In genomic region chr19:4398630-4398948, GRCm38 (mm10) we compare ENCODE assay signal across 8 mouse cellular contexts. TPM values are rescaled to one million over a fixed set of nuclear protein-coding genes. Genes with fewer than 3 reads are reported as not detected.
DNase-seq lines count a peak whose midpoint lies in the region; ATAC-seq and TF ChIP-seq lines count a peak whose summit lies in the region.

No protein-coding gene starts in this region.

- H3K27me3 ChIP-seq in heart, embryonic 13.5 days (replicated peaks) = no peaks in the 10 kb centered on the region; the same call in 1 of the 2 replicates
- no peaks in the 10 kb centered on the region for H3K27me3 ChIP-seq in liver, postnatal 0 days (ENCODE audit: insufficient read depth, low read length)

- peaks cover 2% of the 10 kb centered on the region for H3K36me3 ChIP-seq in heart, embryonic 13.5 days
- H3K36me3 ChIP-seq in ES-E14 (ENCODE audit: control insufficient read depth, insufficient read depth, low read length, poor library complexity, severe bottlenecking) = no peaks in the 10 kb centered on the region
- 0 out of 2 replicates have a peak, but pooled peaks cover 2% of the 10 kb centered on the region for H3K36me3 ChIP-seq in liver, postnatal 0 days (replicated peaks; ENCODE audit: insufficient read depth, low read length)

- peak overlapping the region; percentile 99 for H3K4me3 ChIP-seq in heart, embryonic 13.5 days
- H3K4me3 ChIP-seq in ES-E14 (ENCODE audit: insufficient read depth in 1 of 2, low read depth in 1 of 2, low read length in 2 of 2, poor library complexity in 1 of 2, severe bottlenecking in 1 of 2) = peak overlapping the region; percentile 96 to 100
- peak overlapping the region; percentile 100 for H3K4me3 ChIP-seq in liver, postnatal 0 days (ENCODE audit: low read depth, low read length)

- WGBS in heart, embryonic 13.5 days = 35% methylated on average over 8 of the region's 8 CpGs
- 36% methylated on average over 8 of the region's 8 CpGs for WGBS in liver, postnatal 0 days (ENCODE audit: insufficient replicate concordance)

- in situ Hi-C loops in ES-E14 (cut with MboI; ENCODE audit: low sequenced_read_pairs in 2 of 2, unreplicated experiment in 2 of 2) = no loop called here

- no peak for TF ChIP-seq EP300 in liver, postnatal 0 days (IDR thresholded peaks at IDR 0.05; ENCODE audit: low read depth)

- H3K9me3 ChIP-seq in heart, embryonic 13.5 days = no peaks in the 10 kb centered on the region
- no peaks in the 10 kb centered on the region for H3K9me3 ChIP-seq in ES-E14 (ENCODE audit: control insufficient read depth, insufficient read depth, low read depth, low read length)
- no peaks in the 10 kb centered on the region for H3K9me3 ChIP-seq in liver, postnatal 0 days (ENCODE audit: low read length)

- ATAC-seq in heart, embryonic 13.5 days (ENCODE audit: extremely low read depth, insufficient number of reproducible peaks, low FRiP score, low TSS enrichment) = no peak
- ATAC-seq in liver, postnatal 0 days = no peak

- H3K4me2 ChIP-seq in heart, embryonic 13.5 days = peak overlapping the region; percentile 82
- peak overlapping the region; percentile 100 for H3K4me2 ChIP-seq in liver, postnatal 0 days (ENCODE audit: low read depth, low read length)

- peak overlapping the region; percentile 100 for H3K9ac ChIP-seq in heart, embryonic 13.5 days
- peak overlapping the region; percentile 66 for H3K9ac ChIP-seq in ES-E14 (ENCODE audit: insufficient read depth, low read depth, low read length, poor library complexity, severe bottlenecking)
- H3K9ac ChIP-seq in liver, postnatal 0 days (replicated peaks) = peak overlapping the region; percentile 78

- DNase-seq in heart, adult 9 months (ENCODE audit: low spot score in 2 of 2) = no peak
- no peak for DNase-seq in ES-E14 (ENCODE audit: low read depth, low spot score)
- DNase-seq in forelimb bud, embryonic 11.5 days (ENCODE audit: low read depth, low spot score) = peak; percentile 41
- no peak for DNase-seq in liver, postnatal 0 days
- DNase-seq in gastrocnemius, postnatal 4 days (ENCODE audit: low spot score in 2 of 2) = no peak
- DNase-seq in frontal cortex, postnatal 25 days (ENCODE audit: low spot score in 2 of 2) = no peak
- no peak for DNase-seq in gastrocnemius, postnatal 36 days

- peak overlapping the region; percentile 93 for H3K27ac ChIP-seq in heart, embryonic 13.5 days (replicated peaks)
- no peak overlapping the region for H3K27ac ChIP-seq in ES-E14 (ENCODE audit: insufficient read depth, low read depth, low read length, poor library complexity, severe bottlenecking)
- H3K27ac ChIP-seq in liver, postnatal 0 days (ENCODE audit: low read depth) = peak overlapping the region; percentile 96; the same call in 1 of the 2 replicates

- H3K4me1 ChIP-seq in heart, embryonic 13.5 days = peaks cover 18% of the 10 kb centered on the region
- H3K4me1 ChIP-seq in ES-E14 (ENCODE audit: control insufficient read depth in 2 of 2, insufficient read depth in 2 of 2, low read length in 2 of 2, poor library complexity in 1 of 2) = peaks cover 0 to 2% of the 10 kb centered on the region in 2 experiments; a peak in 1 of 4 replicates
- H3K4me1 ChIP-seq in liver, postnatal 0 days (ENCODE audit: insufficient read depth) = peaks cover 16% of the 10 kb centered on the region

- no peak for TF ChIP-seq CTCF in liver, postnatal 0 days (IDR thresholded peaks at IDR 0.05; ENCODE audit: low read depth)

- intact Hi-C loops in gastrocnemius, postnatal 36 days (cut with DNase I) = no loop called here

TF ChIP-seq in ES-E14, 5 proteins besides CTCF, POLR2A, EP300 and RAD21:
- no peak for TF ChIP-seq HCFC1 (IDR thresholded peaks at IDR 0.05; ENCODE audit: borderline replicate concordance, insufficient read depth, low read length)
- no peak for TF ChIP-seq MAFK (IDR thresholded peaks at IDR 0.05; ENCODE audit: insufficient read depth, low read depth, low read length)
- no peak for TF ChIP-seq ZNF384 (IDR thresholded peaks at IDR 0.05; ENCODE audit: low read depth, low read length)
- no peak for TF ChIP-seq ZC3H11A (IDR thresholded peaks at IDR 0.05; ENCODE audit: borderline replicate concordance, low read depth, low read length)
- TF ChIP-seq CHD2 (IDR thresholded peaks at IDR 0.05; ENCODE audit: low read depth, low read length) = no peak
TF ChIP-seq in ES-E14: peak in this region for 0.

RNA-seq across cellular contexts. Expression of gene Kdm2a, which starts 0.5 kb away (rescaled TPM):
- polyA plus RNA-seq in heart, embryonic 13.5 days (2015; fragmentation: Nextera tagmentation; extraction: Ambion mirVana) = 31.6 and 35.5 TPM in 2 replicates
- total RNA-seq in ES-E14 (2012; rRNA removed) = 45.6 and 51.5 TPM in 2 replicates
- 7.8 and 8.5 TPM in 2 replicates for polyA plus RNA-seq in liver, postnatal 0 days (2015; fragmentation: Nextera tagmentation; extraction: Ambion mirVana)
- 10 to 100 TPM; 50.9 to 66.8 TPM for total RNA-seq in gastrocnemius, postnatal 4 days (2021)
- 10 to 100 TPM; 26.5 to 32.2 TPM for total RNA-seq in gastrocnemius, postnatal 36 days (2021)

RNA-seq across cellular contexts. Expression of gene Rhod, which starts 40.6 kb away (rescaled TPM):
- 25.0 and 25.1 TPM in 2 replicates for polyA plus RNA-seq in heart, embryonic 13.5 days (2015; fragmentation: Nextera tagmentation; extraction: Ambion mirVana)
- total RNA-seq in ES-E14 (2012; rRNA removed) = 10.9 and 15.5 TPM in 2 replicates
- 14.8 and 19.0 TPM in 2 replicates for polyA plus RNA-seq in liver, postnatal 0 days (2015; fragmentation: Nextera tagmentation; extraction: Ambion mirVana)
- total RNA-seq in gastrocnemius, postnatal 4 days (2021) = 1 to 10 TPM; 4.4 to 5.2 TPM
- total RNA-seq in gastrocnemius, postnatal 36 days (2021) = under 1 TPM; 0.39 to 0.69 TPM
